Mouse (Mus musculus): ENCODE data around the gene Gm20388. TPM values are rescaled to one million over a fixed set of nuclear protein-coding genes. Genes with fewer than 3 reads are reported as not detected.

The Gm20388 gene
- polyA plus RNA-seq, 1 experiment from 2014 or later: not detected

DNA sequence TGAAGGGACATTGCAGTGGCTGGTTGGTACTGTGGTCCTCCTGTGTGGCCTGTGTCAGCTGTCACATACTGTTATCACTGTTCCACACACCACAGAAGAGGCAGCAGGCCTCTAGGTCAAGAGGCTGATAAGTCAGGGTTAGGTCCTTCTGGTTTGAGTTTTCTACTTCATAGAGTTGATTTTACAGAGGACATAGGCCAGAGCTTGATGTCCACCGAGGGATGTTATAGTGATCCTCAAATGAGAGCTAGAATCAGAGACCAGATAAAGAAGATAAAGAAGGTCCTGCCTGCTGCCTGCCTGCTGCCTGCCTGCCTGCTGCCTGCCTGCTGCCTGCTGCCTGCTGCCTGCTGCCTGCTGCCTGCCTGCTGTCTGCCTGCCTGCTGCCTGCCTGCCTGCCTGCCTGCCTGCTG is 7.5 kb downstream of the Gm20388 start:
- no peak overlapping the region for H3K4me2 ChIP-seq (ENCODE audit: low read depth, severe bottlenecking)
- ATAC-seq (ENCODE audit: insufficient number of reproducible peaks, low FRiP score, low TSS enrichment, low read depth) (no peak), DNase-seq (ENCODE audit: low spot score) (no peak)
- WGBS: 65% methylated on average over 1 of the region's 1 CpGs
- H3K9ac ChIP-seq (ENCODE audit: low read length): no peak overlapping the region
- no peaks in the 10 kb centered on the region for H3K27me3 ChIP-seq (ENCODE audit: control insufficient read depth, insufficient read depth, low read length)
- no peaks in the 10 kb centered on the region for H3K9me3 ChIP-seq (ENCODE audit: control insufficient read depth, low read length)
- peaks cover 14% of the 10 kb centered on the region for H3K4me1 ChIP-seq (ENCODE audit: control insufficient read depth, insufficient read depth, low read length)
- H3K4me3 ChIP-seq (ENCODE audit: low read depth, low read length): no peak overlapping the region
- H3K27ac ChIP-seq (replicated peaks; ENCODE audit: low read depth, low read length): no peak overlapping the region
- H3K36me3 ChIP-seq (ENCODE audit: control insufficient read depth, insufficient read depth, low read length): no peaks in the 10 kb centered on the region; the same call in 1 of the 2 replicates

DNA sequence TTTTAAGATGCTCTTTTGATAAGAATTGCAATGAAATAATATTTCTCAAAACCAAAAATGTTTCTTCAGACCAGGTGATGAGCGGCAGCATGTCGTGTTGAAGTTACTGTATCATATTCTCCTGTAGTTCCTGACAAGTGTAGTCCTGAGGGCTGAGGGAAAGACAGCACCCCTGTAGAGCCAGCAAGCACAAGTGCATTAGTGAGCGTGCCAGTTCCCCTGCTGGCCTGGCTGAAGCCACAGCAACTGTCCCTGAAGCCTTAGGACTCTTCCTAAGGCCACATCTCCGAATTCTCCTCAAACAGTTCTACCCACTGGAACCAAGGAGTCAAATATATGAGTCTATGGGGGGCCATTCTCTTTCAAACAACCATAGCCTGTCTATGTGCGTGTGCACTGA is 12.6 kb downstream of the Gm20388 start:
- H3K4me3 ChIP-seq (ENCODE audit: low read depth, low read length): no peak overlapping the region
- H3K9ac ChIP-seq (ENCODE audit: low read length): no peak overlapping the region
- no peak overlapping the region for H3K27ac ChIP-seq (replicated peaks; ENCODE audit: low read depth, low read length)
- 90% methylated on average over 5 of the region's 5 CpGs for WGBS
- H3K4me2 ChIP-seq (ENCODE audit: low read depth, severe bottlenecking): no peak overlapping the region
- ATAC-seq (ENCODE audit: insufficient number of reproducible peaks, low FRiP score, low TSS enrichment, low read depth) (no peak), DNase-seq (ENCODE audit: low spot score) (no peak)
- H3K4me1 ChIP-seq (ENCODE audit: control insufficient read depth, insufficient read depth, low read length): peaks cover 3% of the 10 kb centered on the region; the same call in 1 of the 2 replicates
- no peaks in the 10 kb centered on the region for H3K27me3 ChIP-seq (ENCODE audit: control insufficient read depth, insufficient read depth, low read length)
- H3K36me3 ChIP-seq (ENCODE audit: control insufficient read depth, insufficient read depth, low read length): no peaks in the 10 kb centered on the region
- no peaks in the 10 kb centered on the region for H3K9me3 ChIP-seq (ENCODE audit: control insufficient read depth, low read length)

DNA sequence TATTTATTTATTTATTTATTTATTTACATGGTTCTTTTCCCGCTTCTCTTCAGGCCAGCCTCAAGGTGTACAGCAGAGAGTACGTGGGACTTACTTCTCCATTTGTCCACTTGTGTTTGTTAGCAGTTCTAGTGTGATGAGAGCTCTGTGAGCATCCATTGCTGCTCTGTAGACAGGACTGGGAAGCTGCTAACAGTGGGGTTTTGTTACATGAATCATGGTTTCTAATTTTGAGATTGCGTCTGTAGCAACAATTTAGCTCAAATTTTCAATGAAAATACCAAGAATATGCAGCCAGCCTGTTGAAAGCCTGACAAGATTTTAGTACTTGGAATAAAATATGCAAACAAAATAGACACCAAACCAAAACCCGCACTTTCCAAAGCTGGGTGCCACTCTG is 14.8 kb downstream of the Gm20388 start:
- H3K36me3 ChIP-seq (ENCODE audit: control insufficient read depth, insufficient read depth, low read length): no peaks in the 10 kb centered on the region
- 95% methylated on average over 4 of the region's 4 CpGs for WGBS
- no peak overlapping the region for H3K4me3 ChIP-seq (ENCODE audit: low read depth, low read length)
- no peak overlapping the region for H3K27ac ChIP-seq (replicated peaks; ENCODE audit: low read depth, low read length)
- H3K4me2 ChIP-seq (ENCODE audit: low read depth, severe bottlenecking): no peak overlapping the region
- no peaks in the 10 kb centered on the region for H3K9me3 ChIP-seq (ENCODE audit: control insufficient read depth, low read length)
- no peak overlapping the region for H3K9ac ChIP-seq (ENCODE audit: low read length)
- ATAC-seq (ENCODE audit: insufficient number of reproducible peaks, low FRiP score, low TSS enrichment, low read depth) (no peak), DNase-seq (ENCODE audit: low spot score) (no peak)
- peaks cover 3% of the 10 kb centered on the region; the same call in 1 of the 2 replicates for H3K4me1 ChIP-seq (ENCODE audit: control insufficient read depth, insufficient read depth, low read length)
- H3K27me3 ChIP-seq (ENCODE audit: control insufficient read depth, insufficient read depth, low read length): no peaks in the 10 kb centered on the region

DNA sequence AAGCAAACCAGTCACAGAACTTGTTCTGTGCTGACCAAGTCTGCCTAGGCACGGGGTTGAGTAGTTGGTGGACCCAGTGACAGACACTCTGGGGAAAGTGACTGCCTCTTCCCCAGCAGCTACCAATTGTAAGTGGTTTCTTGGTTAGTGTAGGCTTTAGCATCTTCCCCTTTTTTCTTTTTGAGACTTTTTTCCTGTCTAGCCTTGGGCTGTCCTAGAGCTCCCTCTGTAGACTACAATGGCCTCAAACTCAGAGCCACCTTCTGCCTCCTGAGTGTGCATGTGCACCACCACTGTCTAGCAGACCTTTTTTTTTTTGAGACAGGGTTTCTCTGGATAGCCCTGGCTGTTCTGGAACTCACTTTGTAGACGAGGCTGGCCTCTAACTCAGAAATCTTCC is 15.8 kb downstream of the Gm20388 start:
- no peak overlapping the region for H3K27ac ChIP-seq (replicated peaks; ENCODE audit: low read depth, low read length)
- no peak overlapping the region for H3K9ac ChIP-seq (ENCODE audit: low read length)
- no peaks in the 10 kb centered on the region for H3K9me3 ChIP-seq (ENCODE audit: control insufficient read depth, low read length)
- DNase-seq (ENCODE audit: low spot score) (no peak), ATAC-seq (ENCODE audit: insufficient number of reproducible peaks, low FRiP score, low TSS enrichment, low read depth) (no peak)
- H3K27me3 ChIP-seq (ENCODE audit: control insufficient read depth, insufficient read depth, low read length): no peaks in the 10 kb centered on the region
- H3K36me3 ChIP-seq (ENCODE audit: control insufficient read depth, insufficient read depth, low read length): no peaks in the 10 kb centered on the region
- no peak overlapping the region for H3K4me2 ChIP-seq (ENCODE audit: low read depth, severe bottlenecking)
- peaks cover 3% of the 10 kb centered on the region; the same call in 1 of the 2 replicates for H3K4me1 ChIP-seq (ENCODE audit: control insufficient read depth, insufficient read depth, low read length)
- H3K4me3 ChIP-seq (ENCODE audit: low read depth, low read length): no peak overlapping the region
- WGBS: 82% methylated on average over 2 of the region's 2 CpGs

DNA sequence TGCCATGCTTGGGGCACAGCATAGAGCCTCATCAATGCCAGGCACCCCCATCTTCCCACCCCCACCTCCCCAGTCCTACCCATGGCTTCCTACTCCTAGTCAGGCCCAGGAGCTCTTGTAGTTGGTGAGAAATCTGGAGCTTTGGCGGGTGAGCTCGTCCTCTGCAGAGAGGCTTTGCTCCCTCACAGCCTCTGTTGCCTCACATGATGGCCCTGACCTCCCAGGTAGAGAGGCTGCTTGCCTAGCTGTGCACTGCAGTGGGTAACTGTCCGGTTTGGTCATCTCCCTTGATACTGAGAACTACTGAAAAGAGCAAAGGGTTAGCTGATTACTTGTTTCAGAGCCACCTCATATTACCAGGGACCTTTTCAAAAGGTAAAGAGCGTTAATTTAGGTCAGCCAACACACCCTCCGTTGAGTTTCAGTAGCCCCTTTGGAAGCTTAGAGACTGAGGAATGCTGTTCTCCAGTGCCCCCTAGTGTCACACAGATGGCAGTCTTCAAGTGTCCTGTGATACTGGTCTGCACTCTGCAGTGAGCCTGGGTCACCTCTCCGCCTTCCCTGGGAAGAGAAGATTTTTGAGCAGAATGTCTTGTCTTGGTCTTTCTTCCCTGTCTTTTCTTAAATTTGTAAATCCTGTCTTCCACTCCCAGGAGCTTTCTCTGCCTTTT is 16.9 kb downstream of the Gm20388 start:
- Histone ChIP-seq H3K36me3 (ENCODE audit: control insufficient read depth, insufficient read depth, low read length) (peaks cover under 1% of the 10 kb centered on the region; the same call in 1 of the 2 replicates), H3K27ac (replicated peaks; ENCODE audit: low read depth, low read length) (no peak overlapping the region), H3K27me3 (ENCODE audit: control insufficient read depth, insufficient read depth, low read length) (no peaks in the 10 kb centered on the region), H3K4me2 (ENCODE audit: low read depth, severe bottlenecking) (no peak overlapping the region), H3K4me3 (ENCODE audit: low read depth, low read length) (no peak overlapping the region), H3K9me3 (ENCODE audit: control insufficient read depth, low read length) (no peaks in the 10 kb centered on the region), H3K9ac (ENCODE audit: low read length) (no peak overlapping the region), H3K4me1 (ENCODE audit: control insufficient read depth, insufficient read depth, low read length) (no peaks in the 10 kb centered on the region)
- DNase-seq (ENCODE audit: low spot score): no peak
- WGBS: 44% methylated on average over 6 of the region's 6 CpGs
- no peak for ATAC-seq (ENCODE audit: insufficient number of reproducible peaks, low FRiP score, low TSS enrichment, low read depth)

DNA sequence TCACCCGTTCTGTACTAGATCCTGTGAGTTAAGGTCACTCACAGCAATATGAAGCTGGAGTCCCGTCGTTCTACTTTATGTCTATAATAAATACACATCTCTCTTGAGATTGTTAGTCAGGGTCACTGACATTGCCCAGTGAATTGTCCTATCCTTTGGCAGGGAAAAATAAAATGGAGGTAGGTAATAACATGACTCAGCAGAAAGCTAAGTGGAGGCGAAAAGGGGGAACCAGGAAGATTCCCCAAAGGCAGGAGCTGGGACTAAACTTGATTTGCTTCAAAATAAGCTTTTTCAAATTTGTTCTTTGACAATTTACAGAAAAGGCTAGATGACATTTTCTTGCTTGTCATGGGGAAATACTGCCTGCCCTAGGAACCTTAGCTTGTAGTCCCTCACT is 20.7 kb downstream of the Gm20388 start:
- ATAC-seq (ENCODE audit: insufficient number of reproducible peaks, low FRiP score, low TSS enrichment, low read depth): no peak
- 87% methylated on average over 4 of the region's 4 CpGs for WGBS
- H3K36me3 ChIP-seq (ENCODE audit: control insufficient read depth, insufficient read depth, low read length): peaks cover 6% of the 10 kb centered on the region; the same call in 1 of the 2 replicates

DNA sequence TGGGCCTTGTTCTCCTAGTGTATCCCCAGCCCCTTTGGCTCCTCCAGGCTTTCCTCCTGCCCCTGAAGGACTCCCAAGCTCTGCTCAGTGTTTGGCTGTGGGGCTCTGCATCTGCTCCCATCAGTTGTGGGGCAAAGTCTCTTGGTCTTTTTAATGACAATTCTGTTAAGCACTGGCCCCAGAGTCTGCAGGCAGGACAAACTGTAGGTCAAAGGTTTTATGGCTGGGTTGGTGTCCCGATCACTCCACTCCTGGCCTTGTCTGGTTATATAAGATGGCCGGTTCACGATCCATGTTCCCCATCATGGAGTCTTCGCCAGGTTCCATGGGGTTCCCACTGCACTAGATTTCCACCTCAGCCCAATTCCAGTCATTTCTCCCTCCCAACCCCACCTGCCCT is 23.0 kb downstream of the Gm20388 start:
- ATAC-seq (ENCODE audit: insufficient number of reproducible peaks, low FRiP score, low TSS enrichment, low read depth): no peak
- no peak for DNase-seq (ENCODE audit: low spot score)
- no peaks in the 10 kb centered on the region for H3K27me3 ChIP-seq (ENCODE audit: control insufficient read depth, insufficient read depth, low read length)
- WGBS: 93% methylated on average over 4 of the region's 4 CpGs
- no peak overlapping the region for H3K4me2 ChIP-seq (ENCODE audit: low read depth, severe bottlenecking)
- peaks cover 15% of the 10 kb centered on the region for H3K36me3 ChIP-seq (ENCODE audit: control insufficient read depth, insufficient read depth, low read length)
- no peak overlapping the region for H3K9ac ChIP-seq (ENCODE audit: low read length)
- H3K4me1 ChIP-seq (ENCODE audit: control insufficient read depth, insufficient read depth, low read length): no peaks in the 10 kb centered on the region
- H3K4me3 ChIP-seq (ENCODE audit: low read depth, low read length): no peak overlapping the region
- no peak overlapping the region for H3K27ac ChIP-seq (replicated peaks; ENCODE audit: low read depth, low read length)
- no peaks in the 10 kb centered on the region for H3K9me3 ChIP-seq (ENCODE audit: control insufficient read depth, low read length)

More for the DNA sequence above, 20.7 kb downstream of the Gm20388 start:
- Histone ChIP-seq H3K27me3 (ENCODE audit: control insufficient read depth, insufficient read depth, low read length) (no peaks in the 10 kb centered on the region), H3K4me3 (ENCODE audit: low read depth, low read length) (no peak overlapping the region), H3K4me1 (ENCODE audit: control insufficient read depth, insufficient read depth, low read length) (no peaks in the 10 kb centered on the region), H3K4me2 (ENCODE audit: low read depth, severe bottlenecking) (no peak overlapping the region), H3K9ac (ENCODE audit: low read length) (no peak overlapping the region), H3K27ac (replicated peaks; ENCODE audit: low read depth, low read length) (no peak overlapping the region), H3K9me3 (ENCODE audit: control insufficient read depth, low read length) (no peaks in the 10 kb centered on the region)
- DNase-seq (ENCODE audit: low spot score): no peak

DNA sequence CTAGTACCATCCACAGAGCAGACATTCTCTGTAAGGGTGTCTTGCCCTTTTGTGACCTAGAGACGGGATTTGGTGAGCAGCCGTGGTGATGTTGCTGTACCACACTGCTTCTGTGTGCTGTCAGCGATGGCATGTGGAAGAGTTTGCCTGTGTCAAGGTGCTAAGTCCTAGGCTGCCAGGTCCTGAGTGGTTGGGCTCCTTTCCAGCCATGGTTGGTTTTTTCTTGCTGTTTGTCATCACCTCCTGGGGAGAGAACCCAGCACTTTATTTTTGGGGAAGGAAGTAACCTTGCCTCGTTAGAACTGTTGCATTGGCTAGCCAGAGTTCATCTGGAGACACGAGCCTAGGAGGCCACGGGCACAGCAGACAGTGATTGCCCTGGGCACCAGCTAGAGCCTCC is 24.9 kb downstream of the Gm20388 start:
- Histone ChIP-seq H3K9ac (ENCODE audit: low read length) (no peak overlapping the region), H3K27me3 (ENCODE audit: control insufficient read depth, insufficient read depth, low read length) (no peaks in the 10 kb centered on the region), H3K4me1 (ENCODE audit: control insufficient read depth, insufficient read depth, low read length) (no peaks in the 10 kb centered on the region), H3K4me2 (ENCODE audit: low read depth, severe bottlenecking) (no peak overlapping the region), H3K27ac (replicated peaks; ENCODE audit: low read depth, low read length) (no peak overlapping the region), H3K36me3 (ENCODE audit: control insufficient read depth, insufficient read depth, low read length) (peaks cover 15% of the 10 kb centered on the region), H3K9me3 (ENCODE audit: control insufficient read depth, low read length) (no peaks in the 10 kb centered on the region), H3K4me3 (ENCODE audit: low read depth, low read length) (no peak overlapping the region)
- WGBS: 81% methylated on average over 6 of the region's 6 CpGs
- DNase-seq (ENCODE audit: low spot score) (no peak), ATAC-seq (ENCODE audit: insufficient number of reproducible peaks, low FRiP score, low TSS enrichment, low read depth) (no peak)

DNA sequence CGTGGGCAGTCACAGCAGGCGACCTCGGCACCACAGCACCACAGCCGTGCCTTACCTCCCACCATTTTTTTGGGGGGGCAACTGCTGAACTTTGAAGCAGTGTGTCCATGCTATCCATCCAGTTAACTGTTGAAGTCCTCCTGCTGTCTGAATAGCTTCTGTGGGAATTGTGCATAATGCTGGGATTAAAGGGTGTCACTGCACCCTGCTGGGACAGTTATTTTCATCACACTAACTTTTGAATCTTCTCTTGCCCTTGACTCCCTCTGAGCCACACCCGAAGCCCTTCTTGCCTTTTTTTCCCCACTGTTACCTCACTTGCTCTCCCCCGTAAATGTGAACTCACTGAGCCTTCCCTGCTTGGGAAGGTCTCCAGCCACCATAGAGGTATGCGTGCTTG is 27.8 kb downstream of the Gm20388 start:
- 93% methylated on average over 7 of the region's 7 CpGs for WGBS
- ATAC-seq (ENCODE audit: insufficient number of reproducible peaks, low FRiP score, low TSS enrichment, low read depth): no peak
- no peak overlapping the region for H3K9ac ChIP-seq (ENCODE audit: low read length)
- H3K4me1 ChIP-seq (ENCODE audit: control insufficient read depth, insufficient read depth, low read length): no peaks in the 10 kb centered on the region
- H3K9me3 ChIP-seq (ENCODE audit: control insufficient read depth, low read length): no peaks in the 10 kb centered on the region
- H3K4me3 ChIP-seq (ENCODE audit: low read depth, low read length): no peak overlapping the region
- no peaks in the 10 kb centered on the region for H3K27me3 ChIP-seq (ENCODE audit: control insufficient read depth, insufficient read depth, low read length)
- no peak overlapping the region for H3K27ac ChIP-seq (replicated peaks; ENCODE audit: low read depth, low read length)
- no peak overlapping the region for H3K4me2 ChIP-seq (ENCODE audit: low read depth, severe bottlenecking)
- H3K36me3 ChIP-seq (ENCODE audit: control insufficient read depth, insufficient read depth, low read length): peaks cover 20% of the 10 kb centered on the region
- DNase-seq (ENCODE audit: low spot score): no peak
